Mouse (Mus musculus): ENCODE measurements around the gene Spg7. TPM values are rescaled to one million over a fixed set of nuclear protein-coding genes. Genes with fewer than 3 reads are reported as not detected.
A peak's percentile ranks its signal among the peaks of the same experiment; 100 is the strongest.
"Not testable (repeated sequence)": the region's sequence is repeated elsewhere in the genome, so short reads cannot be mapped to it uniquely, and the experiment has no call there.

Spg7 gene
- polyA plus RNA-seq (2015; fragmentation: Nextera tagmentation; extraction: Ambion mirVana) = 47.0 and 47.2 TPM in 2 replicates

DNA sequence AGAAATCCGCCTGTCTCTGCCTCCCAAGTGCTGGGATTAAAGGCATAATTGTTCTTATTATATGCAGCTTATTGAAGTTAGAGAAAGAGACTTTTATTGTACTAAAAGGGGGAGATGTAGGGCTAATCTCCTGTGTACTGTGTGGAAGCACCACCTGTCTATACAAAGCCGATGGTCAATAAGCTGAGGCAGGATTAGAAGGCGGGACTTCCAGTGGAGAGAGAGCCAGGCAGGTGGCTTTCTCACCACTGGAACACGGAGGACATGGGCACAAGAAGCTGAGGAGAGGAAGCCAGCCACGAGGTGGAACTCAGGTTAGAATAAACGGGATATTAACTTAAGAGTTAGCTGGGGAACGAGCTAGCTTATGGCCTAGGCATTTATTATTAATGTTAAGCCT, at the start of gene Spg7:
Gene Spg7, plus strand, starts transcription at position 222 of the 400 bp plus-strand sequence.
- 74% methylated on average over 7 of the region's 7 CpGs for WGBS
- peaks cover 25% of the 10 kb centered on the region for H3K4me1 ChIP-seq
- no peaks in the 10 kb centered on the region for H3K27me3 ChIP-seq
- H3K36me3 ChIP-seq = no peaks in the 10 kb centered on the region; the same call in 1 of the 2 replicates
- H3K4me3 ChIP-seq = no peak within 1 kb of the TSS
- H3K9ac ChIP-seq (replicated peaks) = 0 out of 2 replicates have a peak within 1 kb of the TSS, but pooled peaks have one; percentile 87
- no peak within 1 kb of the TSS for H3K4me2 ChIP-seq (replicated peaks)
- no peak for ATAC-seq (replicated peaks)
- no peak within 1 kb of the TSS for H3K27ac ChIP-seq (replicated peaks)
- H3K9me3 ChIP-seq = no peaks in the 10 kb centered on the region

DNA sequence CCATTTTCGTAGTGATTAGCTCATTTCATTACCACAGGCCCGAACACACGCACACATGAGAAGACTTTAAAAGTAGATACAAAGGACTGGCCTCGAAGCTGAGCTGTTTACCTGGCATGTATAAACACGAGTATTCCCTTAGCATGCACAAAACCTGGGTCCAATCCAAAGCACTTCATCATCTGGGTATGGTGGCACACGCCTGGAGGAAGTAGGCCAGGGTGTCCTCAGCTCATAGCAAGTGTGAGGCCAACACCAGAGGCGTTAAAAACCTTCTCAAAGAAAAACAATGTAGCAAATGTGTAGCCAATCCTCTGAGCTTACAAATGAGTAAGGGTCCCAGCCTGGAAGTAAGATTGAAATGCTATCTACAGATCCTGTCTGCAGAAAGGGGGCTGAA, 48.3 kb upstream of the Spg7 start:
- no peak overlapping the region for H3K9ac ChIP-seq (replicated peaks)
- no peaks in the 10 kb centered on the region for H3K9me3 ChIP-seq
- no peak for ATAC-seq (replicated peaks)
- H3K36me3 ChIP-seq = no peaks in the 10 kb centered on the region
- 72% methylated on average over 7 of the region's 7 CpGs for WGBS
- H3K27me3 ChIP-seq = no peaks in the 10 kb centered on the region
- no peak overlapping the region for H3K4me2 ChIP-seq (replicated peaks)
- no peak overlapping the region for H3K4me3 ChIP-seq
- peaks cover 17% of the 10 kb centered on the region for H3K4me1 ChIP-seq
- H3K27ac ChIP-seq (replicated peaks) = no peak overlapping the region

GRCm38 (mm10) chr8:123015074-123015473, 47.7 kb upstream of the Spg7 start:
- no peaks in the 10 kb centered on the region for H3K27me3 ChIP-seq
- H3K27ac ChIP-seq (replicated peaks) = no peak overlapping the region
- H3K9me3 ChIP-seq = no peaks in the 10 kb centered on the region
- no peak overlapping the region for H3K4me2 ChIP-seq (replicated peaks)
- ATAC-seq (replicated peaks) = no peak
- H3K4me1 ChIP-seq = peaks cover 22% of the 10 kb centered on the region
- H3K4me3 ChIP-seq = no peak overlapping the region
- H3K9ac ChIP-seq (replicated peaks) = no peak overlapping the region
- no peaks in the 10 kb centered on the region for H3K36me3 ChIP-seq
- 80% methylated on average over 3 of the region's 3 CpGs for WGBS

- ATAC-seq (replicated peaks) = no peak
- H3K9me3 ChIP-seq = no peaks in the 10 kb centered on the region
- H3K27me3 ChIP-seq = no peaks in the 10 kb centered on the region
- no peak overlapping the region for H3K4me2 ChIP-seq (replicated peaks)
- H3K9ac ChIP-seq (replicated peaks) = no peak overlapping the region
- 92% methylated on average over 4 of the region's 4 CpGs for WGBS
- H3K4me1 ChIP-seq = peaks cover 30% of the 10 kb centered on the region
- H3K4me3 ChIP-seq = no peak overlapping the region
- no peaks in the 10 kb centered on the region for H3K36me3 ChIP-seq
- H3K27ac ChIP-seq (replicated peaks) = no peak overlapping the region
These were observed 45.6 kb upstream of the Spg7 start for GRCm38 (mm10) chr8:123017143-123017542.

- WGBS = 61% methylated on average over 4 of the region's 4 CpGs
- Histone ChIP-seq H3K27me3 (no peaks in the 10 kb centered on the region), H3K4me2 (replicated peaks) (no peak overlapping the region), H3K4me3 (no peak overlapping the region), H3K36me3 (no peaks in the 10 kb centered on the region), H3K4me1 (peaks cover 30% of the 10 kb centered on the region), H3K9ac (replicated peaks) (no peak overlapping the region), H3K9me3 (no peaks in the 10 kb centered on the region), H3K27ac (replicated peaks) (no peak overlapping the region)
- no peak for ATAC-seq (replicated peaks)
These were observed 44.1 kb upstream of the Spg7 start for GRCm38 (mm10) chr8:123018484-123019164.

GRCm38 (mm10) chr8:123020084-123020483, 42.7 kb upstream of the Spg7 start:
- Histone ChIP-seq H3K4me2 (replicated peaks) (no peak overlapping the region), H3K4me3 (no peak overlapping the region), H3K9ac (replicated peaks) (no peak overlapping the region), H3K36me3 (no peaks in the 10 kb centered on the region), H3K9me3 (no peaks in the 10 kb centered on the region), H3K27me3 (no peaks in the 10 kb centered on the region), H3K27ac (replicated peaks) (no peak overlapping the region), H3K4me1 (peaks cover 25% of the 10 kb centered on the region)
- ATAC-seq (replicated peaks) = no peak
- 75% methylated on average over 2 of the region's 2 CpGs for WGBS

DNA sequence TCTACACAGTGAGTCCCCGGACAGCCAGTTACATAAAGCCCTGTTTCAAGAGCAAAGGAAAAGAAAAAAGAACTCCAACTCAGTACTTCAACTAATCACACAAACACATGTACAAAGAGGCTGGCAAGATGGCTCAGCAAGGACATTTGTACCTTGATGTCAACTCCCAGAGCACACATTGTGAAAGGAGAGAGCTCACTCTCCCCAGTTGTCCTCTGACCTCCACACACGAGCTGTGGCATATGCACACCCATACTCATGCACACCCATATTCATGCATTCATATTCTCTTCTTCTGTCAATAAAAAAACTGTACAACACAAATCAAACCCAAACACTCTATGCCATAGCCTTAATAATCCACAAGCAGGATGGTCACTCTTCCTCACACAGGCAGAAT, 41.9 kb upstream of the Spg7 start:
- no peaks in the 10 kb centered on the region for H3K27me3 ChIP-seq
- ATAC-seq (replicated peaks) = no peak
- no peak overlapping the region for H3K9ac ChIP-seq (replicated peaks)
- no peak overlapping the region for H3K4me3 ChIP-seq
- no peak overlapping the region for H3K27ac ChIP-seq (replicated peaks)
- no peak overlapping the region for H3K4me2 ChIP-seq (replicated peaks)
- no peaks in the 10 kb centered on the region for H3K36me3 ChIP-seq
- no peaks in the 10 kb centered on the region for H3K9me3 ChIP-seq
- 86% methylated on average over 2 of the region's 2 CpGs for WGBS
- peaks cover 25% of the 10 kb centered on the region for H3K4me1 ChIP-seq

DNA sequence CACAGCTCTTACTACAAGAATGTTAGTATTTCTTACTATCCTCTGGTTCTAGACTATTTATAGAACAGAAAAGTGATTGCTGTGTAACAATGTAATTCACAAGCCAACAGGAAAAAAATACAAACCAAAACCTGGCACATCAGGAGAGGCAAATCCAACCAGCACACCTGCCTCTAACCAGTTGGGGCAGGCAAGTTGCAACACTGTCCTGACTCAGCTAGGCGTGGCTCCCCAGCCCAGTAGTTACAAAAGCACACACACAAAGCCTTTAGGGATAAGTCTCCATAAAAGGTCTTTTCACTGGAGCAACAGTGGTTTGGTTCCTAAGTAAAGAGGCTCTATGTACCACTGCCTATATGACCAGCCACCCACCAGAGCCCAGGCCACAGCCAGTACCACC, 41.5 kb upstream of the Spg7 start:
- no peak for ATAC-seq (replicated peaks)
- no peak overlapping the region for H3K4me3 ChIP-seq

DNA sequence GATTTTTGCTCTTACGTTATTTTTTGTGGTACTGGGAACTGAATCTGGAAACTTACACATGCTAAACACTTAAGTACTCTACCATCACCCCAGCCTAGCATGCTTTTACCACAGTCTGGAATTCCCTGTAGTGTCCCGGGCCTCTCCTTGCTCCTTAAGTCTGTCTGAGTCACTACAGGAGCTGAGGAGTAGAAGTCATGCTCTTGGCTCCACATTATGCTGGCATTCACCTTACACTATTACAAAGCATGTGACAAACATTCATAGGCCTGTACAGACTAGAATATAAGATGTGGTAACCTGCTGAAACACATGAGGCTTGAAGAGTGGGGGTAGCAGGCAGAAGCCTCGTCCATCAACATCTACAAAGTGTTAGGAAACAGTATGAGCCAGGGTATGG, 40.0 kb upstream of the Spg7 start:
- no peak for ATAC-seq (replicated peaks)
- Histone ChIP-seq H3K4me3 (no peak overlapping the region), H3K4me1 (peaks cover 25% of the 10 kb centered on the region), H3K4me2 (replicated peaks) (no peak overlapping the region), H3K9ac (replicated peaks) (no peak overlapping the region), H3K9me3 (no peaks in the 10 kb centered on the region), H3K36me3 (no peaks in the 10 kb centered on the region), H3K27ac (replicated peaks) (no peak overlapping the region), H3K27me3 (no peaks in the 10 kb centered on the region)
- 90% methylated on average over 3 of the region's 3 CpGs for WGBS

More for the DNA sequence above, 41.5 kb upstream of the Spg7 start:
- Histone ChIP-seq H3K9ac (replicated peaks) (no peak overlapping the region), H3K4me2 (replicated peaks) (no peak overlapping the region), H3K27ac (replicated peaks) (no peak overlapping the region), H3K36me3 (no peaks in the 10 kb centered on the region), H3K27me3 (no peaks in the 10 kb centered on the region), H3K9me3 (no peaks in the 10 kb centered on the region), H3K4me1 (peaks cover 25% of the 10 kb centered on the region)
- 58% methylated on average over 1 of the region's 1 CpGs for WGBS

GRCm38 (mm10) chr8:123024226-123024625, 38.5 kb upstream of the Spg7 start:
- Histone ChIP-seq H3K36me3 (no peaks in the 10 kb centered on the region), H3K4me3 (no peak overlapping the region), H3K9me3 (no peaks in the 10 kb centered on the region), H3K27ac (replicated peaks) (no peak overlapping the region), H3K4me1 (peaks cover 14% of the 10 kb centered on the region), H3K4me2 (replicated peaks) (no peak overlapping the region), H3K27me3 (no peaks in the 10 kb centered on the region), H3K9ac (replicated peaks) (no peak overlapping the region)
- 96% methylated on average over 2 of the region's 2 CpGs for WGBS
- no peak for ATAC-seq (replicated peaks)

- no peak overlapping the region for H3K9ac ChIP-seq (replicated peaks)
- H3K4me1 ChIP-seq = 0 out of 2 replicates have a peak, but pooled peaks cover 3% of the 10 kb centered on the region
- no peak for ATAC-seq (replicated peaks)
- H3K36me3 ChIP-seq = no peaks in the 10 kb centered on the region
- H3K27me3 ChIP-seq = no peaks in the 10 kb centered on the region
- H3K27ac ChIP-seq (replicated peaks) = no peak overlapping the region
- H3K4me2 ChIP-seq (replicated peaks) = no peak overlapping the region
- H3K9me3 ChIP-seq = no peaks in the 10 kb centered on the region
- no peak overlapping the region for H3K4me3 ChIP-seq
- 89% methylated on average over 3 of the region's 3 CpGs for WGBS
These were observed 36.8 kb upstream of the Spg7 start for GRCm38 (mm10) chr8:123025951-123026351.

- Histone ChIP-seq H3K27me3 (no peaks in the 10 kb centered on the region), H3K4me1 (no peaks in the 10 kb centered on the region; the same call in 1 of the 2 replicates), H3K36me3 (no peaks in the 10 kb centered on the region), H3K4me3 (no peak overlapping the region), H3K4me2 (replicated peaks) (no peak overlapping the region), H3K9ac (replicated peaks) (no peak overlapping the region), H3K9me3 (no peaks in the 10 kb centered on the region), H3K27ac (replicated peaks) (no peak overlapping the region)
- 91% methylated on average over 8 of the region's 8 CpGs for WGBS
- no peak for ATAC-seq (replicated peaks)
These were observed 35.0 kb upstream of the Spg7 start for GRCm38 (mm10) chr8:123027786-123028185.

GRCm38 (mm10) chr8:123030091-123030490, 32.7 kb upstream of the Spg7 start:
- not testable (repeated sequence) for H3K27ac ChIP-seq (replicated peaks); H3K9me3 ChIP-seq; H3K27me3 ChIP-seq; H3K4me2 ChIP-seq (replicated peaks); ATAC-seq (replicated peaks); H3K36me3 ChIP-seq; H3K4me3 ChIP-seq; H3K9ac ChIP-seq (replicated peaks); H3K4me1 ChIP-seq
- 87% methylated on average over 3 of the region's 5 CpGs for WGBS

Measured in forebrain, embryonic 15.5 days (tissue).